Mouse (Mus musculus) heart, embryonic 14.5 days (tissue): ENCODE data around the gene Bfsp2. TPM values are rescaled to one million over a fixed set of nuclear protein-coding genes. Genes with fewer than 3 reads are reported as not detected.

Source experiments
- ATAC-seq: fragments of 200-750 bp; cut with Nextera tagmentation; 2 replicates; pipeline ENCODE4 v1.8.0; 2017; ENCODE audit warnings: low read depth, moderate TSS enrichment; ENCODE audit not compliant: insufficient number of reproducible peaks, insufficient read depth, low FRiP score
- H3K27ac ChIP-seq, 2 experiments: fragments of 200-500 bp in 1 of 2; fragments of 300-500 bp in 1 of 2; sonication (generic) in 1 of 2; replicated peaks in 1 of 2; 2 replicates each; pipeline ENCODE4 v1.5.1; 2012 to 2014; ENCODE audit warnings: low read depth in 2 of 2, low read length in 2 of 2, control low read depth in 1 of 2, mild to moderate bottlenecking in 1 of 2, mixed read lengths in 1 of 2; ENCODE audit not compliant: control insufficient read depth in 1 of 2, insufficient read depth in 1 of 2
- H3K27me3 ChIP-seq: fragments of 300-500 bp; sonication (generic); 2 replicates; pipeline ENCODE4 v1.6.1; 2014; ENCODE audit warnings: mild to moderate bottlenecking, low read length, control low read depth; ENCODE audit not compliant: control insufficient read depth, insufficient read depth
- H3K36me3 ChIP-seq: fragments of 300-500 bp; sonication (generic); 2 replicates; pipeline ENCODE4 v1.6.1; 2014; ENCODE audit warnings: mild to moderate bottlenecking, control low read depth, low read length, mixed read lengths; ENCODE audit not compliant: control insufficient read depth, insufficient read depth
- H3K4me1 ChIP-seq, 2 experiments: fragments of 200-500 bp in 1 of 2; fragments of 300-500 bp in 1 of 2; sonication (generic) in 1 of 2; 2 replicates each; pipeline ENCODE4 v1.6.1; 2012 to 2014; ENCODE audit warnings: low read length in 2 of 2, control low read depth in 1 of 2, mixed read lengths in 1 of 2; ENCODE audit not compliant: control insufficient read depth in 2 of 2, insufficient read depth in 2 of 2
- H3K4me2 ChIP-seq: fragments of 300-500 bp; sonication (generic); 2 replicates; pipeline ENCODE4 v1.6.1; 2014; ENCODE audit warnings: mild to moderate bottlenecking, low read length
- H3K4me3 ChIP-seq, 2 experiments: fragments of 200-500 bp in 1 of 2; fragments of 300-500 bp in 1 of 2; sonication (generic) in 1 of 2; 2 replicates each; pipeline ENCODE4 v1.5.1; 2012 to 2014; ENCODE audit warnings: low read length in 2 of 2, mild to moderate bottlenecking in 2 of 2, control low read depth in 1 of 2, low read depth in 1 of 2, moderate library complexity in 1 of 2; ENCODE audit not compliant: control insufficient read depth in 1 of 2, insufficient read depth in 1 of 2
- H3K9ac ChIP-seq: fragments of 300-500 bp; sonication (generic); 2 replicates; pipeline ENCODE4 v1.6.1; 2014; ENCODE audit warnings: mild to moderate bottlenecking, low read length
- H3K9me3 ChIP-seq: fragments of 300-500 bp; sonication (generic); 2 replicates; pipeline ENCODE4 v1.6.1; 2016; ENCODE audit warnings: low read length, control low read depth; ENCODE audit not compliant: control insufficient read depth
- WGBS: fragments of 180-500 bp; shearing (Covaris S2); extraction: QIAGEN DNeasy Blood & Tissue Kit; methylation state at CpG from one replicate; pipeline ENCODE4 v1.1.7; 2014; 5-methylcytosine and 5-hydroxymethylcytosine counted together
- polyA plus RNA-seq: library from polyadenylated mRNA; unstranded; fragments of >200 nt; fragmentation: Nextera tagmentation; extraction: Ambion mirVana; gene quantifications from 2 replicates; pipeline ENCODE4 v1.2.1, GENCODE M21; 2014

Bfsp2 gene
- polyA plus RNA-seq, 1 experiment from 2014 or later = 0.70 TPM

DNA sequence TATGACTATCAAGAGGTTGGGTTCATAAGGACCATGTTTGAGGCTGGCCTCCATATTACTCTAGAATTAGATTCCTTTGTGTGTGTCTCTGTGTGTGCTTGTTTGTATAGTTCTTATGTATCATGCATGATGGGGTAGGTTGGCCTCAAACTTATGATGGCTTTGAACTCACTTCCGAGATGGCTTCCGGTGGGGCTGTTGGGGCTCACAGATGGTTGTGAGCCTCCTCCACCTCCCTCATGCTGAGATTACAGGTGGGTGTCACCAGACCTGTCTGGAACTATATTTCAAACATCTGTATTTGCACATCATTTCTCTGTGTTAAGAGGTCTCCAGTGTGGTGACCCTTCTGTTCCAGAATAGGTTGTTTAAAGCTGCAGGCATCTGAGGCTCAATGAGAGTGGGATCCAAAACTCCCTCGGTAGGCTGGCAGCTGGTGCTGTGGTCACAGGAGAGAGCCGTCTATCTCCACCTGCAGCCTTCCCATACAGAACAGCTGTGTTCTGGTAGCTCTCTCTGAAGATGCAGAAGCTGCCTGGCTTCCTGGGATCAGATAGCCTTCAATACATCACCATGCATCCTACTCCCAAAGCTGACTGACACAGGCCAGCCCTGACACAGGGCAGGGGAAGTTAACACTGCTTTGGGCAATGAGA, 96.0 kb downstream of the Bfsp2 start:
- Histone ChIP-seq H3K9ac (no peak overlapping the region), H3K9me3 (no peaks in the 10 kb centered on the region), H3K4me3 (no peak overlapping the region), H3K4me1 (peaks cover 11 to 19% of the 10 kb centered on the region in 2 experiments), H3K27me3 (no peaks in the 10 kb centered on the region), H3K36me3 (no peaks in the 10 kb centered on the region), H3K4me2 (no peak overlapping the region), H3K27ac (no peak overlapping the region)
- ATAC-seq = no peak
- WGBS = 84% methylated on average over 4 of the region's 4 CpGs

DNA sequence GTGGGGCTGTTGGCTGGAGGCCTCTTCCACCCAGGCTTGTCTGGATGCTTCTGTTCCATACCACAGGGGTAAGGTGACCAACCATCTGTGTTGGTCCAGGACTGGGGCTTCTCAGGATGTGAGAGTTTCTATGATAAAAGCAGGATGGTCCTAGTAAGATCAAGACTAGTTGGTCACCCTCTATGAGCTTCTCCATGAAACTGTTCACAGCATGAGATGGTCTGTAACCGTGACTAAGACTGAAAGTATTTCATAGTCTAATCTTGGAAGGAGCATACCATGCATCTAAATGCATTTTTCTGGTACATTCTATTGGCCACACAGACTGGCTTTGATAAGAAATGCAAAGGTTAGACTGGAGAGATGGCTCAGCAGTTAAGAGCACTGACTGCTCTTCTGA, 96.6 kb downstream of the Bfsp2 start:
- Histone ChIP-seq H3K36me3 (no peaks in the 10 kb centered on the region), H3K9me3 (no peaks in the 10 kb centered on the region), H3K27ac (no peak overlapping the region), H3K27me3 (no peaks in the 10 kb centered on the region), H3K4me3 (no peak overlapping the region), H3K9ac (no peak overlapping the region), H3K4me1 (peaks cover 13 to 25% of the 10 kb centered on the region in 2 experiments), H3K4me2 (no peak overlapping the region)
- 86% methylated on average over 1 of the region's 1 CpGs for WGBS
- no peak for ATAC-seq

DNA sequence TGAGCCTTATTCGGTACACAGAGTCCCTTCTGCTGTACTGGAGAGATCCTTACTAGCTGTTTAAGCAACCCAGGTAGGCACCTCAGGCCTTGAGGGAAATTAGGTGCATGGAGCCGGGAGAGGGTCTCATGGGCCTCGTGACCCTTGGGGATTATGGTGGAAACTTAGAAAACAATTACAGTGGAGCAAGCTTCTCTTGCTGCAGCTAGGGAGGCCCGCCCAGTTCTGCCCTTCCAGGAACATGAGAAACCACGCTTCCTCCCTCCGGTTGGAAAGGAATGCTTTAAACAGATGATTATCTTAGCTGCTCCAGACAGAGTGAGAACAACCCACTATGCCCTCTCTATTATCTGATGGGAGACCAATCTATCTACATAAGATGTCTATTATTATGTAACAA, 97.2 kb downstream of the Bfsp2 start:
- Histone ChIP-seq H3K9me3 (no peaks in the 10 kb centered on the region), H3K36me3 (no peaks in the 10 kb centered on the region), H3K27ac (no peak overlapping the region), H3K4me2 (no peak overlapping the region), H3K4me3 (no peak overlapping the region), H3K27me3 (no peaks in the 10 kb centered on the region), H3K9ac (no peak overlapping the region), H3K4me1 (peaks cover 13 to 22% of the 10 kb centered on the region in 2 experiments)
- no peak for ATAC-seq
- 61% methylated on average over 6 of the region's 6 CpGs for WGBS

DNA sequence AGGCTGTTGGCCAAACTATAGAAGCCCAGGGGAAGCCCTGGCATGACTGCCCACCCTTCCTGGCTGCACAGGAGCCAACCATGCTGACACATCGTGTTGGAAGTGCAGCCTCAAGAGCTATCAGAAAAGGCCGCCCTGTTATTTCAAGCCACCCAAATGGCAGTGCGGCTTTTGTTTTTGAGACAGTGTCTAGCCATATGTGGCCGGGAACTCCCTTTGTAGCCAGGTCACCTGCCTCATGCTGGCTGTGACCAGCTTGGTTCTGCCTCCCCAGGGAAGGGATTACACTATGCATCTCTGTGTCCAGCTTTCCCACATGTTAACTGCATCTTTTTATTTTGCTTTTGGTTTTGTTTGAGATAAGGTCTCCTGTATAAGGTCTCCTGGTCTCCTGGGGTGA, 99.7 kb downstream of the Bfsp2 start:
- ATAC-seq = no peak
- WGBS = 75% methylated on average over 4 of the region's 4 CpGs
- H3K4me3 ChIP-seq = no peak overlapping the region

DNA sequence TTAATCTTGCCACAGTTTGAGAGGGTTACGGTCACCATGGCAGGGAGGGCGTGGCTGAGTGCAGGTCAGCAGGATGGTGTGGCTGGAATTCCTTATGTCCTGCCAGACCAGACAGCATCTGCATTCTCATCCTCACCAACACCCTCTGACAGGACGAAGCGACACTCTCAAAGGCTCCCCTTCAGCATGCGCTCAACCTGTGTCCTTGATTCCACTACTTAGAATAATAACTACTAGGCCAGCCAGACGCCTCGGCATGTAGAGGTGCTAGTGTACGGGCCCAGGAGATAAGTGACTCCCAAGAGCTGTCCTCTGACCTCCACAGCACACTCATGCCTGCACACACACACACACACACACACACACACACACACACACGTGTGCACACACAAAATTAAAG, 101.0 kb downstream of the Bfsp2 start:
- Histone ChIP-seq H3K9ac (no peak overlapping the region), H3K27ac (no peak overlapping the region), H3K27me3 (no peaks in the 10 kb centered on the region), H3K9me3 (no peaks in the 10 kb centered on the region), H3K4me1 (peaks cover 9 to 10% of the 10 kb centered on the region in 2 experiments; a peak in 2 of 4 replicates), H3K36me3 (no peaks in the 10 kb centered on the region), H3K4me2 (no peak overlapping the region), H3K4me3 (no peak overlapping the region)
- ATAC-seq = 0 out of 2 replicates have a peak, but pooled peaks have one; percentile 24
- 43% methylated on average over 9 of the region's 9 CpGs for WGBS

More for the DNA sequence above, 99.7 kb downstream of the Bfsp2 start:
- no peak overlapping the region for H3K9ac ChIP-seq
- no peak overlapping the region for H3K4me2 ChIP-seq
- no peaks in the 10 kb centered on the region for H3K27me3 ChIP-seq
- H3K9me3 ChIP-seq = no peaks in the 10 kb centered on the region
- no peak overlapping the region for H3K27ac ChIP-seq
- H3K4me1 ChIP-seq = peaks cover 9 to 10% of the 10 kb centered on the region in 2 experiments; a peak in 2 of 4 replicates
- no peaks in the 10 kb centered on the region for H3K36me3 ChIP-seq

DNA sequence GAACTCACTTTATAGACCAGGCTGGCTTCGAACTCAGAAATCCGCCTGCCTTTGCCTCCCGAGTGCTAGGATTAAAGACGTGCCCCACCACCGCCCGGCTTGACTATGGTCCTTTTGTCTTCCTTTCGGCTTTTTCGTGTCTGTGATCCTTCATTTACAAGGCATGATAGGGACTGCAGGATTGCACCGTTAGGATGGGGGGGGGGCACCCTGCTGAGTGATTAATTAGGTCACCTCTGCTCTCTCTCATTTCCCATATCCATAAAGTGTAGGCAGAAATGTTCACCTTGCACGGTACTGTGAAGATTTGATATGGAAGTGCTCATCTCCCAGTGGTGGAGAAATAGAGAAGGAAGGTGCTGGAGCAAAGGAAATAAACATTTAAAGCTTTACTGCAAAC, 101.5 kb downstream of the Bfsp2 start:
- H3K9ac ChIP-seq = no peak overlapping the region
- H3K27me3 ChIP-seq = no peaks in the 10 kb centered on the region
- no peak for ATAC-seq
- H3K4me1 ChIP-seq = peaks cover 9 to 10% of the 10 kb centered on the region in 2 experiments; a peak in 2 of 4 replicates
- no peaks in the 10 kb centered on the region for H3K36me3 ChIP-seq
- no peak overlapping the region for H3K27ac ChIP-seq
- WGBS = 65% methylated on average over 10 of the region's 10 CpGs
- no peak overlapping the region for H3K4me3 ChIP-seq
- H3K9me3 ChIP-seq = no peaks in the 10 kb centered on the region
- no peak overlapping the region for H3K4me2 ChIP-seq

DNA sequence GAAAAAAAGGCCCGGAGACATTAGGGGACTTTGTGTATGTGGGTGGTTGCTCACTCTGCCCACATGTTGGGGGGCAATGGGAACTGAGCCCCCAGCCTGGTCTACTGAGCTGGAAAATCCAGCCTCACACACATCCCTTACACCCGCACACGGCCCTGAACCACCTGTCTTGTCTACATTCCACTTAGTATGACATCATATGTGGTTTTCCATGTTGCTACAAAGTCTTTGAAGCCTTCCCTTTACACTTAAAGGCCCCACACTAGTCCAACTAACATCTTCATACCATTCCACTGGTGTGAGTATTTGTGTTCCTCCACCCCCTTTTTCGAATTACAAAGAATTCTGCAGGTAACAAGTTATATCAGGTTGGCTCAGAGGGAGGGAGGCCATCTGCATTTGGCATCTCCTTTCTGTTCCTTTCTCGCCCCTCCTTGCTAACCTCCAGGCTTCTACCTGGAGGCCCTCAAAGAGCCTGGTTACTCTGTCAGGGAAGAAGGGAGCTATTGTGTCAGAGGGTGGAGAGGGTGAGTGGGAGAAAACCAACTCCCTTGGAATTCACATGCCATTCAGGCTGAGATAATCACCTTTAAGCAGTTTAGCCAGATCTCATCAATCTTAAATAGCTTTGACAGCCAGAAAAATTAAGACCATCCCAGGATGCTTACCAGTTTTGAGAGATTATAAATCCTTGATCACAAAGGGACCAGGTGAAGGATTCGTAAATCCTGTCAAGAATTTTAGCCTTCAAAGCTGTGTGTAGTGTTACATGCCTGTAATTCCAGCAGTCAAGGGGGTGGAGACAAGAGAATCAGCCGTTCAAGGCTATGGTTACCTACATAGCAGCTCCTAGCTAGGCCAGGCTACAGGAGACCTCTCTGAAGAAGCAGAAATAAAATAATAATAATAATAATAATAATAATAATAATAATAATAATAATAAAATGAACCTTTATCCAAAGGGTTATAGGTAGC, 103.6 kb downstream of the Bfsp2 start:
- no peak for ATAC-seq
- no peak overlapping the region for H3K4me2 ChIP-seq
- 47% methylated on average over 7 of the region's 7 CpGs for WGBS
- H3K9ac ChIP-seq = no peak overlapping the region
- no peaks in the 10 kb centered on the region for H3K36me3 ChIP-seq
- peaks cover 10 to 12% of the 10 kb centered on the region in 2 experiments; a peak in 2 of 4 replicates for H3K4me1 ChIP-seq
- no peak overlapping the region for H3K27ac ChIP-seq
- H3K9me3 ChIP-seq = no peaks in the 10 kb centered on the region
- H3K27me3 ChIP-seq = no peaks in the 10 kb centered on the region
- no peak overlapping the region for H3K4me3 ChIP-seq
